Mouse (Mus musculus): ENCODE measurements around the gene Caprin1. TPM values are rescaled to one million over a fixed set of nuclear protein-coding genes. Genes with fewer than 3 reads are reported as not detected.

The Caprin1 gene
- polyA plus RNA-seq, 1 experiment = 81.6 TPM

- WGBS = 58% methylated on average over 8 of the region's 8 CpGs
- Histone ChIP-seq H3K4me1 (ENCODE audit: control insufficient read depth, insufficient read depth, low read length) (no peaks in the 10 kb centered on the region), H3K4me3 (replicated peaks; ENCODE audit: extremely low read depth, low read depth, low read length) (no peak overlapping the region)
- no peak for TF ChIP-seq POLR2A (IDR thresholded peaks at IDR 0.05; ENCODE audit: borderline replicate concordance, extremely low read depth, low read depth, low read length)
- peak; percentile 96 for TF ChIP-seq CTCF (IDR thresholded peaks at IDR 0.05; ENCODE audit: insufficient read depth, low read length)
- peak; percentile 39 for DNase-seq
Observed at GRCm38 (mm10) chr2:103718594-103719291, 78.7 kb downstream of the Caprin1 start.

GRCm38 (mm10) chr2:103714412-103714811 lies 83.0 kb downstream of the Caprin1 start:
- Histone ChIP-seq H3K4me1 (ENCODE audit: control insufficient read depth, insufficient read depth, low read length) (no peaks in the 10 kb centered on the region), H3K4me3 (replicated peaks; ENCODE audit: extremely low read depth, low read depth, low read length) (no peak overlapping the region)
- WGBS = 83% methylated on average over 4 of the region's 4 CpGs
- TF ChIP-seq POLR2A (IDR thresholded peaks at IDR 0.05; ENCODE audit: borderline replicate concordance, extremely low read depth, low read depth, low read length) = no peak
- DNase-seq = no peak

- no peak for DNase-seq
- no peak overlapping the region for H3K4me3 ChIP-seq (replicated peaks; ENCODE audit: extremely low read depth, low read depth, low read length)
- H3K4me1 ChIP-seq (ENCODE audit: control insufficient read depth, insufficient read depth, low read length) = no peaks in the 10 kb centered on the region
- TF ChIP-seq CTCF (IDR thresholded peaks at IDR 0.05; ENCODE audit: insufficient read depth, low read length) = no peak
- TF ChIP-seq POLR2A (IDR thresholded peaks at IDR 0.05; ENCODE audit: borderline replicate concordance, extremely low read depth, low read depth, low read length) = no peak
- WGBS = 86% methylated on average over 7 of the region's 7 CpGs
Observed at GRCm38 (mm10) chr2:103713831-103714230, 83.6 kb downstream of the Caprin1 start.

Other genes with a start within 250 kb of the Caprin1 start
- 7.9 and 10.4 TPM in 2 replicates for gene Abtb2, start 231.3 kb downstream of the Caprin1 start, polyA plus RNA-seq (2012; rRNA removed)
- gene Nat10, start 36.4 kb downstream of the Caprin1 start, polyA plus RNA-seq (2012; rRNA removed) = 24.3 and 30.7 TPM in 2 replicates
- gene Lmo2, start 160.3 kb upstream of the Caprin1 start, polyA plus RNA-seq (2012; rRNA removed) = 47.8 and 51.7 TPM in 2 replicates
- 11.4 and 19.3 TPM in 2 replicates for gene Fbxo3, start 230.1 kb upstream of the Caprin1 start, polyA plus RNA-seq (2012; rRNA removed)
- gene 4931422A03Rik, start 230.7 kb upstream of the Caprin1 start, polyA plus RNA-seq (2012; rRNA removed) = not detected in 2 replicates

Measured in lung, adult 2 months (tissue).